Mouse (Mus musculus) kidney, adult 2 months (tissue): Measurements from ENCODE around the gene Kctd19.

Experiments used
- CTCF ChIP-seq: fragments of 200-500 bp; conservative IDR thresholded peaks from 2 replicates; pipeline ENCODE4 v1.5.1; 2011; ENCODE audit warnings: low read depth, mild to moderate bottlenecking, control low read depth, low read length, moderate library complexity, mixed read lengths; ENCODE audit not compliant: insufficient read depth, insufficient read length
- POLR2A ChIP-seq: fragments of 200-500 bp; IDR thresholded peaks from one replicate; pipeline ENCODE4 v1.6.1; 2011; ENCODE audit warnings: low read depth, low read length, control low read depth

DNA sequence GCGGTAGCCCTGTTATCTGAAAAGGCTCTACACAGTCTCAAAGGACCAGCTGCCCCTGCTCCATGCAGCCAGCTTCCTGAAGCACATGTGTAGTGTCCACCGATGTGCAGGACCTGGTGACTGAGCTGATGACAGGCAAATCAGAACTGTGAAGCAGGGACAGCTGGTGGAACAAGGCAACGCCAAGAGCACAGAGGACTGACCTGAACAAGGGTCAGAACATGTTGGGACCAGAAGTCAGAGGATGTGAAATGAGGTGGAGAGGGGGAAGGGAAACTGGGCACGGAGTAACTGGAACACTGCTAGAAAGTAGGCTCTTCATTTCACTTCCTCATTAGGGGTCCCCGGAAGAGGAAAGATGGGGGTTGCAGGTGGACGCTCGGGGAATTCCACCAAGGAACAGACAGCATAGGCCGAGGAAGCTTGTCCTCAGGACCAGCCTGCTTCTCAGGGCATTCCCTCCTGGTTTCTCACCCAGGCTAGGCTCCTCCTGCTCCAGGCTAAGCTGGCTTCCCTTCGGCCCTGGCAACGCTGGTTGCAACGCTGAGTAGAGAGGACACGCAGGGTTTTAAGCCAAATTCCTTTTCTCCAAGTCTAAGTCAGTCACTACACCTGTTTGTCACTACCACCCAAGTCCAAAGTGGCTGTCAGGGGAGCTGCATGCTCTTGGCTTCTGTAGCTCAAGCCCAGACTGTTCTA is 20.1 kb downstream of the Kctd19 start:
- TF ChIP-seq POLR2A (no peak), CTCF (no peak)
